Mouse (Mus musculus) lung, adult 2 months (tissue): Measurements from ENCODE around the gene Rnd1.

ENCODE experiments used
- CTCF ChIP-seq: fragments of 200-500 bp; IDR thresholded peaks from 2 replicates; pipeline ENCODE4 v1.5.1; 2011; ENCODE audit warnings: mild to moderate bottlenecking, low read length, control low read depth; ENCODE audit not compliant: insufficient read depth
- POLR2A ChIP-seq: fragments of 200-500 bp; IDR thresholded peaks from 2 replicates; pipeline ENCODE4 v1.6.1; 2011; ENCODE audit warnings: low read depth, mild to moderate bottlenecking, control low read depth, low read length, borderline replicate concordance; ENCODE audit errors: extremely low read depth

DNA sequence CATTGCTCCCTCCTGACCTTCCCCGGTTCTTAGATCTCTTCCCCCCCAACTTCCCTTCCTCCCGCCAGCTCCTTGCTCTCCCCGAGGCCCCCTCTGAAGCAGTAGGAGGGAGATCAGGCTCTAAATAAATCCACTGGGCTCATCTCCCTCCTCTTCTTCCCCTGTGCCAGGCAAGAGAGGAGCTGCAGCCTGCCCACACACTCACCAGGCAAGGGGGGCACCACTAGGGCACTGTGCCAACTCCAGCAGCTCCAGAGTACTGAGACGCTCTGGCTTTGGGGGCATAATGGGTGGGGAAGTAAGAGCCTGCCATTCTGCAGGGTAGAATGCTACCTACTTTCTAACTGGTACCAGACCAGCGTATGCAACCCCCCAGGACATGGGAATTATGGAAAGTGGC, 40.7 kb downstream of the Rnd1 start:
- TF ChIP-seq POLR2A: no peak
- TF ChIP-seq CTCF: no peak
